Mouse (Mus musculus) right cerebral cortex, postnatal 4 days (tissue): ENCODE results near the gene Cbr4.

Source experiments
- DNase-seq: peaks from one replicate; pipeline ENCODE4 v3.0.0-alpha.2; 2022

Gene Cbr4

GRCm38 (mm10) chr8:61497110-61497509 lies 9.6 kb downstream of the Cbr4 start:
- DNase-seq, result no peak

- no peak for DNase-seq
Observed at GRCm38 (mm10) chr8:61499035-61499434, 11.5 kb downstream of the Cbr4 start.

GRCm38 (mm10) chr8:61500914-61501313 lies 13.4 kb downstream of the Cbr4 start:
- no peak for DNase-seq

GRCm38 (mm10) chr8:61502277-61502676 lies 14.7 kb downstream of the Cbr4 start:
- DNase-seq, result no peak

GRCm38 (mm10) chr8:61515110-61515930 lies 27.8 kb downstream of the Cbr4 start:
- DNase-seq, result no peak

GRCm38 (mm10) chr8:61515931-61516744 lies 28.6 kb downstream of the Cbr4 start:
- DNase-seq, result peak; percentile 93

GRCm38 (mm10) chr8:61516745-61517501 lies 29.4 kb downstream of the Cbr4 start:
- no peak for DNase-seq

- no peak for DNase-seq
Observed at GRCm38 (mm10) chr8:61517502-61518185, 30.1 kb downstream of the Cbr4 start.

GRCm38 (mm10) chr8:61522132-61522531 lies 34.6 kb downstream of the Cbr4 start:
- DNase-seq, result peak; percentile 60

GRCm38 (mm10) chr8:61527037-61527436 lies 39.5 kb downstream of the Cbr4 start:
- DNase-seq, result no peak

GRCm38 (mm10) chr8:61528197-61528596 lies 40.7 kb downstream of the Cbr4 start:
- DNase-seq, result no peak

- DNase-seq, result no peak
Observed at GRCm38 (mm10) chr8:61528642-61529041, 41.1 kb downstream of the Cbr4 start.

- no peak for DNase-seq
Observed at GRCm38 (mm10) chr8:61531944-61532795, 44.6 kb downstream of the Cbr4 start.

- no peak for DNase-seq
Observed at GRCm38 (mm10) chr8:61532831-61533230, 45.3 kb downstream of the Cbr4 start.

- DNase-seq, result no peak
Observed at GRCm38 (mm10) chr8:61533356-61533926, 45.9 kb downstream of the Cbr4 start.

- no peak for DNase-seq
Observed at GRCm38 (mm10) chr8:61535472-61535871, 47.9 kb downstream of the Cbr4 start.

GRCm38 (mm10) chr8:61537471-61537870 lies 49.9 kb downstream of the Cbr4 start:
- no peak for DNase-seq

- DNase-seq, result peak; percentile 93
Observed at GRCm38 (mm10) chr8:61539828-61540500, 52.4 kb downstream of the Cbr4 start.

GRCm38 (mm10) chr8:61549585-61549984 lies 62.1 kb downstream of the Cbr4 start:
- DNase-seq, result no peak

- DNase-seq, result no peak
Observed at GRCm38 (mm10) chr8:61550006-61550748, 62.6 kb downstream of the Cbr4 start.
